Mouse (Mus musculus) liver, embryonic 16.5 days (tissue): ENCODE data around the gene BC030867. TPM values are rescaled to one million over a fixed set of nuclear protein-coding genes. Genes with fewer than 3 reads are reported as not detected.

Experiments
- ATAC-seq: fragments of 200-750 bp; cut with Nextera tagmentation; 2 replicates; pipeline ENCODE4 v1.8.0; 2017; ENCODE audit warnings: low read depth, mild to moderate bottlenecking, moderate number of reproducible peaks, moderate library complexity
- H3K27ac ChIP-seq: fragments of 300-500 bp; sonication (generic); 2 replicates; pipeline ENCODE4 v1.5.1; 2014; ENCODE audit warnings: mild to moderate bottlenecking, low read length
- H3K27me3 ChIP-seq: fragments of 300-500 bp; sonication (generic); 2 replicates; pipeline ENCODE4 v1.6.1; 2014; ENCODE audit warnings: low read depth, low read length, mixed read lengths; ENCODE audit not compliant: control insufficient read depth, insufficient read depth
- H3K36me3 ChIP-seq: fragments of 300-500 bp; sonication (generic); 2 replicates; pipeline ENCODE4 v1.6.1; 2014; ENCODE audit warnings: mild to moderate bottlenecking; ENCODE audit not compliant: control insufficient read depth, insufficient read depth
- H3K4me1 ChIP-seq: fragments of 300-500 bp; sonication (generic); 2 replicates; pipeline ENCODE4 v1.6.1; 2014; ENCODE audit warnings: low read depth, low read length, mixed read lengths; ENCODE audit not compliant: control insufficient read depth
- H3K4me2 ChIP-seq: fragments of 300-500 bp; sonication (generic); 2 replicates; pipeline ENCODE4 v1.6.1; 2014; ENCODE audit warnings: low read depth, low read length, mixed read lengths
- H3K4me3 ChIP-seq: fragments of 300-500 bp; sonication (generic); 2 replicates; pipeline ENCODE4 v1.5.1; 2014; ENCODE audit warnings: low read depth, mild to moderate bottlenecking, low read length
- H3K9ac ChIP-seq: fragments of 300-500 bp; sonication (generic); 2 replicates; pipeline ENCODE4 v1.6.1; 2014; ENCODE audit warnings: low read depth, low read length
- H3K9me3 ChIP-seq: fragments of 300-500 bp; sonication (generic); replicated peaks from 2 replicates; pipeline ENCODE4 v1.6.1; 2016; ENCODE audit warnings: low read length; ENCODE audit not compliant: control insufficient read depth
- whole genome bisulfite sequencing: fragments of 180-500 bp; shearing (Covaris S2); extraction: QIAGEN DNeasy Blood & Tissue Kit; methylation state at CpG from one replicate; pipeline ENCODE4 v1.1.7; 2014; ENCODE audit not compliant: insufficient replicate concordance; 5-methylcytosine and 5-hydroxymethylcytosine counted together
- polyA plus RNA-seq: library from polyadenylated mRNA; unstranded; fragments of >200 nt; fragmentation: Nextera tagmentation; extraction: Ambion mirVana; gene quantifications from 2 replicates; pipeline ENCODE4 v1.2.1, GENCODE M21; 2015

Gene BC030867
- polyA plus RNA-seq, 1 experiment from 2014 or later, result 13.8 TPM

DNA sequence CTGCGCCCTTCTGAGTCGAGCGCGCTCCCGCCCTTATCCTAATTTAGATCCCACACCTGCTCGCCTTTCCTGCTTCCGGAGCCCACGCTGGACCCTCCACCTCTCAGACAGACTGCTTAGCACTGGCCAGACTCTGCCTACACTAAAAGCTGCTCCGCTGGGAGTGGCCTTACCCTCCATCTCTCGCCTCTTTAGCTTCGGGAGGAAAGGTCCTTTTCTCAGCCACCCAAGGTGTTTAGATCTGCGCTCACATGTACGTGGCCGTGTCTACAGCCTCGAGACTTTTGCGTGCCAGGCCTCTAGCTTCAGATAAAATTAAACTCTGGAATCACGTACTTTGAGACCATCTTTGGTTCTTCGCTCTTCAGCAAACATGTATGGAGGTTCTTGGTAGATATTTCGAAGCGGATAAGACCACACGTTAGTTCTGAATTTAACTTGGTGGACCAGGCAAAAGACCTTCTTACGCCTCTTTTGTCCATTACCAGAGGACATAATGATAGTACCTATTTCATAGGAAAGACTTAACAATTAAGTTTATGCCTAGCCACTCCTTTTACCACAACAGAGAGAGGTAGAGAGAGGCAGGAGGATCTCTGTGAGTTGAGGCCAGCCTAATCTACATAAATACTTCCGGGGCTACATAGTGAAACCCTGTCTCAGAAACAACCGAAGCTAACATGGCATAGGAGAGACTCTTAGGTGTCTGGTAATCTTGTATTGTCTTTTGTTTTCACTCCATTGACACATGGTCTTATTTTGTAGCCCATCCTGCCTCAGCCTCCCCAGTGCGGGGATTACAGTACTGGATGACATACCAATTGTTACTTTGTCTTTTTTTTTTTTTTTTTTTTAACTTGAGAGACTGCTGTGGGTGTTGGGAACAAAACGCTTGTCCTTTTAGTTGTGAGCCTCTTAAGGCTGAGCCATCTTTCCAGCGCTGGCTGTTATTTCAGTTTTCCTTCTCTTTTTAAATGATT is 49.2 kb downstream of the BC030867 start:
- WGBS, result 18% methylated on average over 27 of the region's 27 CpGs
- H3K27ac ChIP-seq, result peak overlapping the region; percentile 97
- H3K36me3 ChIP-seq, result peaks cover 12% of the 10 kb centered on the region
- peaks cover 30% of the 10 kb centered on the region for H3K4me1 ChIP-seq
- ATAC-seq, result peak; percentile 7; the same call in 1 of the 2 replicates
- peak overlapping the region; percentile 80 for H3K9ac ChIP-seq
- H3K9me3 ChIP-seq, result 0 out of 2 replicates have a peak, but pooled peaks cover 3% of the 10 kb centered on the region
- H3K4me2 ChIP-seq, result peak overlapping the region; percentile 98
- H3K4me3 ChIP-seq, result peak overlapping the region; percentile 76
- no peaks in the 10 kb centered on the region for H3K27me3 ChIP-seq

- H3K4me2 ChIP-seq, result no peak overlapping the region
- no peak overlapping the region for H3K4me3 ChIP-seq
- no peaks in the 10 kb centered on the region for H3K36me3 ChIP-seq
- H3K27ac ChIP-seq, result no peak overlapping the region
- H3K27me3 ChIP-seq, result no peaks in the 10 kb centered on the region
- ATAC-seq, result no peak
- H3K9ac ChIP-seq, result no peak overlapping the region
- 13% methylated on average over 1 of the region's 1 CpGs for WGBS
- H3K9me3 ChIP-seq, result 0 out of 2 replicates have a peak, but pooled peaks cover 3% of the 10 kb centered on the region
- peaks cover 24% of the 10 kb centered on the region for H3K4me1 ChIP-seq
Measured at GRCm38 (mm10) chr11:102299839-102300238, 51.2 kb downstream of the BC030867 start.

- ATAC-seq, result no peak
- peaks cover 24% of the 10 kb centered on the region for H3K36me3 ChIP-seq
- peaks cover 6% of the 10 kb centered on the region for H3K4me1 ChIP-seq
- H3K27ac ChIP-seq, result no peak overlapping the region
- H3K4me2 ChIP-seq, result no peak overlapping the region
- H3K27me3 ChIP-seq, result no peaks in the 10 kb centered on the region
- no peak overlapping the region for H3K9ac ChIP-seq
- H3K9me3 ChIP-seq, result 0 out of 2 replicates have a peak, but pooled peaks cover 3% of the 10 kb centered on the region
- 51% methylated on average over 2 of the region's 2 CpGs for WGBS
- H3K4me3 ChIP-seq, result no peak overlapping the region
Measured at GRCm38 (mm10) chr11:102304141-102304540, 55.5 kb downstream of the BC030867 start.

DNA sequence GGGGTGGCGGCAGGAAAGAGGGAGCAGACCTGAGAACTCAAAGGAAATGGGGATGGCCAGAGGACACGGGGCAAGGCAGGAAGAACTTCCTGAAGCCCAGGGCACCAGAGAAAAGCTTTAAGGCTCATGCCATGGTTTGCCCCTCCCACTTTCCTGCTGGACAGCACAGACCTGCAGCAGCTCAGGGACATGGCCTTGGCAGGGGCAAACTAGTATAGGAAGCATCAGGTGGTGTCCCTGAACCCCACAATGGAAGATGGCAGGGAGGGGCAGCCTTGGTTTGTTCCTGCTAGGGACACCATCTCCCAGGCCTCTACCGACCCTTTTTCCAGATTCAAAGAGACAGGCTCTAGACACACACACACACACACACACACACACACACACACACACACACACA is 56.7 kb downstream of the BC030867 start:
- 53% methylated on average over 3 of the region's 3 CpGs for WGBS
- peaks cover 32% of the 10 kb centered on the region for H3K36me3 ChIP-seq
- no peaks in the 10 kb centered on the region for H3K27me3 ChIP-seq
- H3K4me1 ChIP-seq, result peaks cover 18% of the 10 kb centered on the region
- no peak overlapping the region for H3K9ac ChIP-seq
- ATAC-seq, result no peak
- no peak overlapping the region for H3K4me2 ChIP-seq
- H3K9me3 ChIP-seq, result no peaks in the 10 kb centered on the region
- no peak overlapping the region for H3K4me3 ChIP-seq
- H3K27ac ChIP-seq, result no peak overlapping the region

DNA sequence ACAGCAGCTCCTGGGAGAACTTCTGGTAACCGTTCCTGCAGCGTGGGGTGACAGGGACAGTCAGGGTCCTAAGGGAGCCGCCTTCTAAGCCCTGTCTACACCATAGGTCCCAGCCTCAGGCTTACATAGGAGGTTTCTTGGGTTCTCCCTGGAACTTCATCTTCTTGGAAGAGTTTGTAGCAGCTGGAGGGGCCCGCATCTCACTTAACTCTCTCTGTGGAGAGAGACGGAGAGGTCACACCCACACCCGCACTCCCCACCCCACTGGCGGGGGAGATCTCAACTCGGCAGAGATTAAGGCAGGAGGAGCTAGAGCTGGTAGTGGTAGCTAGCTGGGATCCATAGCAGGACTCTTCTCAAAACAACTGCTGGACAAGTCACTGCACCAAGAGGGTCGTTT is 59.4 kb downstream of the BC030867 start:
- Histone ChIP-seq H3K27ac (no peak overlapping the region), H3K4me1 (peaks cover 32% of the 10 kb centered on the region), H3K27me3 (no peaks in the 10 kb centered on the region), H3K4me2 (no peak overlapping the region), H3K9me3 (no peaks in the 10 kb centered on the region), H3K9ac (no peak overlapping the region), H3K36me3 (peaks cover 48% of the 10 kb centered on the region), H3K4me3 (no peak overlapping the region)
- WGBS, result 73% methylated on average over 9 of the region's 9 CpGs
- no peak for ATAC-seq

- H3K36me3 ChIP-seq, result peaks cover 57% of the 10 kb centered on the region
- WGBS, result under 1% methylated on average over 27 of the region's 27 CpGs
Measured at GRCm38 (mm10) chr11:102308979-102309378, 60.3 kb downstream of the BC030867 start.

GRCm38 (mm10) chr11:102309821-102310617 is 61.3 kb downstream of the BC030867 start:
- WGBS, result 73% methylated on average over 22 of the region's 22 CpGs
- no peaks in the 10 kb centered on the region for H3K9me3 ChIP-seq
- H3K4me1 ChIP-seq, result peaks cover 35% of the 10 kb centered on the region
- H3K4me3 ChIP-seq, result peak overlapping the region; percentile 61
- peak overlapping the region; percentile 77 for H3K4me2 ChIP-seq
- H3K36me3 ChIP-seq, result peaks cover 67% of the 10 kb centered on the region
- no peaks in the 10 kb centered on the region for H3K27me3 ChIP-seq
- ATAC-seq, result no peak
- peak overlapping the region; percentile 72 for H3K27ac ChIP-seq
- H3K9ac ChIP-seq, result peak overlapping the region; percentile 60

More at GRCm38 (mm10) chr11:102308979-102309378, 60.3 kb downstream of the BC030867 start:
- Histone ChIP-seq H3K9me3 (no peaks in the 10 kb centered on the region), H3K27ac (peak overlapping the region; percentile 72), H3K4me2 (peak overlapping the region; percentile 77), H3K27me3 (no peaks in the 10 kb centered on the region), H3K9ac (peak overlapping the region; percentile 60), H3K4me1 (peaks cover 32% of the 10 kb centered on the region), H3K4me3 (peak overlapping the region; percentile 61)
- ATAC-seq, result peak; percentile 95

- H3K4me3 ChIP-seq, result no peak overlapping the region
- H3K27me3 ChIP-seq, result no peaks in the 10 kb centered on the region
- peaks cover 67% of the 10 kb centered on the region for H3K36me3 ChIP-seq
- 59% methylated on average over 35 of the region's 38 CpGs for WGBS
- H3K27ac ChIP-seq, result peak overlapping the region; percentile 8; the same call in 1 of the 2 replicates
- no peak for ATAC-seq
- H3K9me3 ChIP-seq, result no peaks in the 10 kb centered on the region
- H3K9ac ChIP-seq, result no peak overlapping the region
- H3K4me1 ChIP-seq, result peaks cover 45% of the 10 kb centered on the region
- H3K4me2 ChIP-seq, result peak overlapping the region; percentile 77
Measured at GRCm38 (mm10) chr11:102310768-102311695, 62.4 kb downstream of the BC030867 start.
